ENCODE assay signal across 12 mouse cellular contexts in genomic region chr5:73701063-73701890, GRCm38 (mm10). TPM values are rescaled to one million over a fixed set of nuclear protein-coding genes. Genes with fewer than 3 reads are reported as not detected.
A peak's percentile ranks its signal among the peaks of the same experiment; 100 is the strongest.
DNase-seq lines count a peak whose midpoint lies in the region; ATAC-seq and TF ChIP-seq lines count a peak whose summit lies in the region.
"Had no signal": no experiment of that assay in that cellular context is flagged by ENCODE, and none has a peak within 500 bp of the region (broad histone marks: within the 10 kb centered on the region; RNA-seq: fewer than 3 reads in every experiment).

No protein-coding gene starts in this region.

- H3K9ac ChIP-seq in embryonic facial prominence, embryonic 12.5 days, result no peak overlapping the region
- no peak overlapping the region for H3K9ac ChIP-seq in stomach, embryonic 14.5 days (replicated peaks; ENCODE audit: low read depth, low read length)
- H3K9ac ChIP-seq: hindbrain, embryonic 13.5 days; liver, embryonic 14.5 days; stomach, embryonic 15.5 days had no signal

- peak overlapping the region; percentile 18; the same call in 1 of the 2 replicates for H3K27ac ChIP-seq in embryonic facial prominence, embryonic 12.5 days
- H3K27ac ChIP-seq in embryonic facial prominence, embryonic 10.5 days (replicated peaks), result no peak overlapping the region
- H3K27ac ChIP-seq in stomach, embryonic 14.5 days (ENCODE audit: low read length), result peak overlapping the region; percentile 30; the same call in 1 of the 2 replicates
- H3K27ac ChIP-seq: hindbrain, embryonic 13.5 days; liver, embryonic 14.5 days; stomach, embryonic 15.5 days had no signal

- H3K4me2 ChIP-seq in embryonic facial prominence, embryonic 12.5 days (replicated peaks), result no peak overlapping the region
- H3K4me2 ChIP-seq in stomach, embryonic 14.5 days (replicated peaks; ENCODE audit: low read depth, low read length), result no peak overlapping the region
- H3K4me2 ChIP-seq: hindbrain, embryonic 13.5 days; stomach, embryonic 15.5 days had no signal

- no peak for TF ChIP-seq CTCF in lung, adult 2 months (IDR thresholded peaks at IDR 0.05; ENCODE audit: insufficient read depth, low read length)

- H3K27me3 ChIP-seq in embryonic facial prominence, embryonic 12.5 days, result no peaks in the 10 kb centered on the region
- H3K27me3 ChIP-seq in embryonic facial prominence, embryonic 10.5 days (replicated peaks; ENCODE audit: low read depth, poor library complexity, severe bottlenecking), result no peaks in the 10 kb centered on the region; the same call in 1 of the 2 replicates
- no peaks in the 10 kb centered on the region for H3K27me3 ChIP-seq in stomach, embryonic 14.5 days (ENCODE audit: control insufficient read depth, insufficient read depth, low read length)
- H3K27me3 ChIP-seq: hindbrain, embryonic 13.5 days; stomach, embryonic 15.5 days had no signal

- ATAC-seq in embryonic facial prominence, embryonic 12.5 days (ENCODE audit: insufficient number of reproducible peaks, insufficient read depth, low FRiP score, low TSS enrichment), result no peak
- no peak for ATAC-seq in stomach, embryonic 14.5 days (ENCODE audit: insufficient number of reproducible peaks, insufficient read depth, low FRiP score, low read depth)

- no peak for TF ChIP-seq POLR2A in lung, adult 2 months (IDR thresholded peaks at IDR 0.05; ENCODE audit: borderline replicate concordance, extremely low read depth, low read depth, low read length)

- WGBS in embryonic facial prominence, embryonic 12.5 days, result 69% methylated on average over 17 of the region's 17 CpGs
- WGBS in embryonic facial prominence, embryonic 10.5 days, result 84% methylated on average over 17 of the region's 17 CpGs
- 46% methylated on average over 17 of the region's 17 CpGs for WGBS in lung, adult 2 months
- 48% methylated on average over 17 of the region's 17 CpGs for WGBS in stomach, embryonic 14.5 days

- no peak for DNase-seq in embryonic facial prominence, embryonic 10.5 days (ENCODE audit: low spot score)
- peak; percentile 44 to 62 for DNase-seq in lung, adult 18-20 months
- DNase-seq in lung, adult 2 months, result no peak
- peak; percentile 26 for DNase-seq in kidney, postnatal 10 days
- DNase-seq in frontal cortex, postnatal 36 days (ENCODE audit: low spot score in 2 of 2), result no peak
- no peak for DNase-seq in retina, postnatal 1 day
- DNase-seq: cerebellum, postnatal 25 days had no signal

- no peaks in the 10 kb centered on the region for H3K36me3 ChIP-seq in embryonic facial prominence, embryonic 12.5 days
- H3K36me3 ChIP-seq in embryonic facial prominence, embryonic 10.5 days (replicated peaks), result no peaks in the 10 kb centered on the region
- no peaks in the 10 kb centered on the region for H3K36me3 ChIP-seq in stomach, embryonic 14.5 days (ENCODE audit: control insufficient read depth, insufficient read depth, low read length)
- H3K36me3 ChIP-seq: hindbrain, embryonic 13.5 days; stomach, embryonic 15.5 days had no signal

- peaks cover 5% of the 10 kb centered on the region; the same call in 1 of the 2 replicates for H3K4me1 ChIP-seq in embryonic facial prominence, embryonic 12.5 days
- 0 out of 2 replicates have a peak, but pooled peaks cover 3% of the 10 kb centered on the region for H3K4me1 ChIP-seq in embryonic facial prominence, embryonic 10.5 days
- H3K4me1 ChIP-seq in lung, adult 2 months (ENCODE audit: control insufficient read depth, insufficient read depth, low read length), result no peaks in the 10 kb centered on the region
- H3K4me1 ChIP-seq in stomach, embryonic 14.5 days (ENCODE audit: control insufficient read depth, insufficient read depth, low read length), result peaks cover 7% of the 10 kb centered on the region; the same call in 1 of the 2 replicates
- H3K4me1 ChIP-seq: hindbrain, embryonic 13.5 days had no signal

- no peak overlapping the region for H3K4me3 ChIP-seq in embryonic facial prominence, embryonic 12.5 days
- H3K4me3 ChIP-seq in embryonic facial prominence, embryonic 10.5 days, result no peak overlapping the region
- H3K4me3 ChIP-seq in lung, adult 2 months (replicated peaks; ENCODE audit: extremely low read depth, low read depth, low read length), result no peak overlapping the region
- H3K4me3 ChIP-seq in stomach, embryonic 14.5 days (ENCODE audit: low read depth, low read length), result no peak overlapping the region
- H3K4me3 ChIP-seq: hindbrain, embryonic 13.5 days; stomach, embryonic 15.5 days had no signal

- no peaks in the 10 kb centered on the region for H3K9me3 ChIP-seq in embryonic facial prominence, embryonic 12.5 days
- H3K9me3 ChIP-seq in embryonic facial prominence, embryonic 10.5 days, result 0 out of 2 replicates have a peak, but pooled peaks cover 3% of the 10 kb centered on the region
- H3K9me3 ChIP-seq in stomach, embryonic 14.5 days (ENCODE audit: control insufficient read depth, low read depth, low read length), result no peaks in the 10 kb centered on the region
- H3K9me3 ChIP-seq: hindbrain, embryonic 13.5 days; stomach, embryonic 15.5 days had no signal

RNA-seq across cellular contexts. Expression of gene Spata18, which starts 50.1 kb away (rescaled TPM):
- 0.29 TPM in 2 replicates for polyA plus RNA-seq in embryonic facial prominence, embryonic 12.5 days (2016; fragmentation: Nextera tagmentation; extraction: Ambion mirVana)
- 0.15 TPM in 1 of 2 replicates, not detected in the other for polyA plus RNA-seq in embryonic facial prominence, embryonic 10.5 days (2016; fragmentation: Nextera tagmentation; extraction: Ambion mirVana)
- 22.3 and 24.2 TPM in 2 replicates for polyA plus RNA-seq in lung, adult 2 months (2012; rRNA removed)
- 0.21 and 0.36 TPM in 2 replicates for polyA plus RNA-seq in stomach, embryonic 14.5 days (2014; fragmentation: Nextera tagmentation; extraction: Ambion mirVana)
- polyA plus RNA-seq: liver, embryonic 14.5 days had no signal

RNA-seq across cellular contexts. Expression of gene Sgcb, which starts 53.7 kb away (rescaled TPM):
- 27.6 and 31.1 TPM in 2 replicates for polyA plus RNA-seq in embryonic facial prominence, embryonic 12.5 days (2016; fragmentation: Nextera tagmentation; extraction: Ambion mirVana)
- polyA plus RNA-seq in embryonic facial prominence, embryonic 10.5 days (2016; fragmentation: Nextera tagmentation; extraction: Ambion mirVana), result 18.8 and 19.1 TPM in 2 replicates
- 7.7 and 10.5 TPM in 2 replicates for polyA plus RNA-seq in lung, adult 2 months (2012; rRNA removed)
- 30.6 and 32.1 TPM in 2 replicates for polyA plus RNA-seq in stomach, embryonic 14.5 days (2014; fragmentation: Nextera tagmentation; extraction: Ambion mirVana)

Comparison
In these comparisons a context has a peak if more than half of its experiments do, and no peak if none do; other contexts are left out.
1. DNase-seq: peak in lung, adult 18-20 months (2 of 2) and kidney, postnatal 10 days (single experiment); none in embryonic facial prominence, embryonic 10.5 days (single experiment), lung, adult 2 months (single experiment), frontal cortex, postnatal 36 days (0 of 2) and retina, postnatal 1 day (single experiment).
2. RNA of gene Spata18, which starts 50.1 kb away (polyA plus RNA-seq): 22.3 to 24.2 TPM in lung, adult 2 months; 0.21 to 0.36 TPM in stomach, embryonic 14.5 days, 0.29 TPM in embryonic facial prominence, embryonic 12.5 days and 0.15 TPM in embryonic facial prominence, embryonic 10.5 days; every median in the first group is over 10 times any median in the second.